Mouse (Mus musculus): ENCODE measurements around the gene Tmem151b.

Gene Tmem151b

DNA sequence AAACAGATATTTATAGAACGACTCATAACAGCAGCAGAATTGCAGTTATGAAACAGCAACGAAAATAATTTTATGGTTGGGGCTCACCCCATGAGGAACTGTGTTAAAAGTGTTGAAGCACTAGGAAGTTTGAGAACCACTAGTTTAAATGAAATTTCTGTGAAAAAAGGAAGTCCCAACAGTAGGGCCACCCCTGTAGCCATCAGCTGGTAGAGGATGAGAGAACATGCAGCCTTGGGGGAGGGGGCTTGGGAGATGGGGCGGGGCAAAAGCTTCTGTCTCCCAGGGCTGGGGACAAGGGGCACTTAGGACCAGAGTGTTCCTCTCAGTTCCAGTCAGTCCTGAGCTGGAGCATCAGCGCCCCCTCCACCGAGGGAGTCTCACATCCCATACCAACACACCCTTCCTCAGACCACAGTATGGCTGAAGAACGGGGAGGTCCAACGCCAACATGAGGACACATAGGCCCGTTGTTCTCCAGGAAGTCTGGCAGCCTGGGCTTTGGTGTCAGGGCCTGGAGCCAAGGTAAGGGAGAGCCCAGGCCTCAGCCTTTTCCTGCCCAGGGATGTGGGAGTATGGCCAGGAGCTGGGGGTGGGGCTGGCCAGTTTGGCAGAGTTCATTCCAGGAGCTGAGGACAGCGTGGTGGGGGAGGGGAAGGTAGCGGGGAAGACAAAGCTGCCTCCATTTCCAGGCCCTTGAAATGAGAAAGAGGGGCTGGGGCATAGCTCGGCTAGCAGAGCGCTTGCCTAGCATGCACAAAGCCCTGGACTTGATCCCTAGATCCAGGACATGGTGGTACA lies 34.8 kb upstream of the Tmem151b start:
- in situ Hi-C loops (cut with MboI, MseI) = no loop called here

DNA sequence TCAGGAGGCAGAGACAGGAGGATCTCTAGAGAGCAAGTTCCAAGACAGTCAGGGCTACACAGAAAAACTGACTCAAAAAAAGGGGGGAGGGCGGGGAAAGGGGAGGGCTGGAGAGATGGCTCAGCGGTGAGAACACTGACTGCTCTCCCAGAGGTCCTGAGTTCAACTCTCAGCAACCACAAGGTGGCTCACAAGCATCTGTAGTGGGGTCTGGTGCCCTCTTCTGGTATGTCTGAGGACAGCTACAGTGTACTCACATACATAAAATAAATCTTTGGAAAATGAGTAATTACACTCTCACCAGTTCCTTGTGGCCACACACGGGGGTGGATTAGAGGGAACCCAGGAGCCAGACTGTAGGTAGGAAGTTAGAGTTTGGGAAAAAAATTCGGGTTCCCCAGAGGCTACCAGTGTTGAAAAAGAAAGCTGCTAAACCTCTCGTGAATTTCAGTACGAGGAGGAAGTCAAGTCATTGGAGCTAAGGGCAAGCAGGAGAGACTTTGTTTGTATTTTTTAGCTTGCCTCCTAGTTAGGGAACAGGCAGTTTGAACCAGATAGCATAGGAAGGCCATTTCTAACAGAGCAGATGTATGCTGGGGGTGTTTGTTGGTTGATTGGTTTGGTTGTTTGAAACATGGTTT lies 33.4 kb upstream of the Tmem151b start:
- in situ Hi-C loops (cut with MboI, MseI) = no loop called here

GRCm38 (mm10) chr17:45582188-45582587 lies 32.7 kb upstream of the Tmem151b start:
- in situ Hi-C loops (cut with MboI, MseI) = no loop called here

DNA sequence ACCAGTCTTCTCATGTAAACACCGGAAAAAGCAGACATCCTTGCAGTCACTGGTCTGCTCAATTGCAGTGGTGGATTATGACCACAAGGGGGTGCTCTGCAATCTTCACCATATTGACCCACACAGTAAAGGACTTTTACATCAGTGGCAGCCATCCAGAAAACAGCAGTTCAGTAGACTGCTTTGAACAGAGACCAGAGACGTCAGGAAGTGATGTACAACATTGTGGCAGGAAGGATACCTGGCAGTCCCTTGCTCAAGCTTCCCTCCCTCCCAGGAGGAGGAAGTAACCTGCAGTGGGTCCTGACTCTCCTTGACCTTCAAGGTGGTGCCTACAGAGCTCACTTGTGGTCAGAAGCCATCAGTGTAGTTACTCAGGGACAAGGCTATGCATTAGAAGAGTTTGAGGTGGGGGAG lies 32.1 kb upstream of the Tmem151b start:
- in situ Hi-C loops (cut with MboI, MseI) = no loop called here

GRCm38 (mm10) chr17:45580958-45581477 lies 31.5 kb upstream of the Tmem151b start:
- in situ Hi-C loops (cut with MboI, MseI) = no loop called here

DNA sequence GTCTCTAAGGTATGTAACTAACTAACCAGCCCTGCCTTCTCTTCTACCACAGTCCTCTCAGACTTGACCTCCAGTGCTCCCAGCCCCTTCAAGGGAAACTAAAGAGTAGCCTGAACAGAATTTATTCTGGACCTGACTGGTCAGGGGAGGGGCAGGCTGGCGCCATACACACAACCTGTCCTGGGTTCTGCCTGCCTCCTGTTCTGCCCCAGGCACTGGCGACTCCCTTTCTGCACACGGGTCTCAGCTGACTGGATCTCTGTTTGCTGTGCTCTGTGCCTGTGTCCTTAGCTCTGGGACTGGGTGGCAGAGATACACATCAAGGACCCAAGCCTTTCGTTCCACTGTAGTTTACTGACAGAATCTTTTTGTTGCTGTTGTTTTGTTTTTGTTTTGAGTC lies 30.1 kb upstream of the Tmem151b start:
- in situ Hi-C loops (cut with MboI, MseI) = no loop called here

- in situ Hi-C loops (cut with MboI, MseI) = no loop called here
These were observed 29.4 kb upstream of the Tmem151b start for GRCm38 (mm10) chr17:45578843-45579242.

GRCm38 (mm10) chr17:45578242-45578641 lies 28.8 kb upstream of the Tmem151b start:
- in situ Hi-C loops (cut with MboI, MseI) = no loop called here

GRCm38 (mm10) chr17:45575123-45575897 lies 25.8 kb upstream of the Tmem151b start:
- in situ Hi-C loops (cut with MboI, MseI) = no loop called here

- in situ Hi-C loops (cut with MboI, MseI) = no loop called here
These were observed 24.8 kb upstream of the Tmem151b start for GRCm38 (mm10) chr17:45574129-45574761.

DNA sequence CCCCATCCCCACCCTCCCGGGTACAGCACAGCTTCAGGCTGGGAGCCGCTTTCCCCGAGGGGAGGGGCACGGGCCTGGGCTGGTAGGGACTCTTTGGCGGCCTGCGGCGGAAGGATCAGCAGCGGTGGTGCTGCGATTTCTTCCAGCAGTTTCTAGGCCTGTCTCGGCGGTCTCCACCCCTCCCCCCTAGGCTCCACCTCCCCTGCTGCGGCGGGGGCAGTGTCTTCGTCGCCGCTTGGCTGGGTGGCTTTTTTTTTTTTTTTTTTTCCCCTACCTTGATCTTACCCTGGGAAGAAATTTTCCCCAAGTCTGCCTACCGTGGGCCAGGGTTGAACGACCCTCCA lies 24.3 kb upstream of the Tmem151b start:
- in situ Hi-C loops (cut with MboI, MseI) = no loop called here

- in situ Hi-C loops (cut with MboI, MseI) = no loop called here
These were observed 23.8 kb upstream of the Tmem151b start, which contains the start of gene Hsp90ab1 for GRCm38 (mm10) chr17:45573087-45573779. Gene Hsp90ab1 (minus strand): TSS chr17:45573271.

- in situ Hi-C loops (cut with MboI, MseI) = no loop called here
These were observed 22.9 kb upstream of the Tmem151b start for GRCm38 (mm10) chr17:45572103-45573086.

DNA sequence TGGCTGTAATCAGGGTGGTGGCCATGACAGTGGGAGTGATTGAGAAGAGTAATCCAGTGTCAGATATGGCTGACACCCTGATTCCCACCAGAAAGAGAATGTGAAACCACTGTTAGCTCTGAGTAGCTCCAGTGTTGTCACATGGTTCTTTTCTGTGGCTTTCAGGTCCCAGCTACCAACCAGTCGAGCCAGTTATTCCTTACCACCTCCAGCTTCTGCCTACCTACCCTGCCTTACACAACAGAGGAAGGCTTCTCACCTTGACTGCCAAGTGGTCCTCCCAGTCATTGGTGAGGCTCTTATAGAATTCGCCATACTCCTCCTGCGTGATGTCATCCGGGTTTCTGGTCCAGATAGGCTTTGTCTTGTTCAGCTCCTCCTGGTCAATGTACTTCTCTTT lies 20.5 kb upstream of the Tmem151b start:
- in situ Hi-C loops (cut with MboI, MseI) = no loop called here

DNA sequence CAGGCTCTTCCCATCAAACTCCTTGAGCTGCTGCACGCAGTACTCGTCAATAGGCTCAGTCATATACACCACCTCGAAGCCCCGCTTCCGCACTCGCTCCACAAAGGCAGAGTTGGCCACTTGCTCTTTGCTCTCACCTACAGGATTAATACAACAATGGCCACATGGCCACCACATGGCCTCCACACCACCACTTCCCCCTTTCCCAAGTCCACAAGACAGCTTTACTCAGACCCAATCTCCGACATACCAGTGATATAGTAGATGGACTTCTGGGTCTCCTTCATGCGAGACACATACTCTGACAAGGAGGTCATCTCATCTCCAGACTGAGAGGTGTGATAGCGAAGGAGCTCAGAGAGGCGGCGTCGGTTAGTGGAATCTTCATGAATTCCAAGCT lies 19.5 kb upstream of the Tmem151b start:
- in situ Hi-C loops (cut with MboI, MseI) = no loop called here

GRCm38 (mm10) chr17:45567162-45567601 lies 17.7 kb upstream of the Tmem151b start:
- in situ Hi-C loops (cut with MboI, MseI) = no loop called here

- in situ Hi-C loops (cut with MboI, MseI) = no loop called here
These were observed 17.1 kb upstream of the Tmem151b start for GRCm38 (mm10) chr17:45566360-45567161.

DNA sequence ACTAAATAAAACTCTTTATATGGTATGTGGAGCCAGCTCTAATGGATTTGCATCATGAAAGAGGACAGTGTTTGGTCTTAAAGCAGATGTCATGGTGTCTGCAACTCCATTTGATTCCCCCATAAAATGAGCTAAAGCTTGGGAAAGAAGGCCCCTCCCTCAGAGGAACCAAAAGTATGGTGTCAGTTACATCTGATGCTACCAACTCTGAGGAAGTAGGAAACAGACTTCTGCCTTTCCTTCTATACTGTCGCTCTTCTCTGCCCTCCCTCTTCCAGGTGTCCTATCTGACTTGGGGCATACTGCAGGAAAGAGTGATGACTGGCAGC lies 16.5 kb upstream of the Tmem151b start:
- in situ Hi-C loops (cut with MboI, MseI) = no loop called here

DNA sequence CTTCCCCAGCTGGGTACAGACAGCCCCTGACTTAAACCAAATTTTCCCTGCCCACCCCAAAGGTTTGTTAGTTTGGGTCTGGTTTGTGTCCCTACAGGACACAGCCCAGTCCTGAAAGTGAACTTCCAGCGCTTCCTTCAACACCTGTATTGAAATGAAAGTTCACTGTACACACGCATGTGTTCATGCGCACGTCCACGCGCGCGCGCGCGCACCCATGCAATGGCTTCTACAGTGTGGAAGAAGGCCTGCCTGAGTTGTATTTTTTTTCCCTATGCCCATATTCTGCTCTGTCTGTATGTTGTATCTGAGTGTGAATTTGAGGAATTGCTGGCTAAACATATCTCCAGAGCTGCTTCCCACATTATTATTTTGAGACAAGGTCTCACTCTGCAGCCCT lies 15.6 kb upstream of the Tmem151b start:
- in situ Hi-C loops (cut with MboI, MseI) = no loop called here

All from T-helper 2 cell (primary cell).